Mouse (Mus musculus): ENCODE measurements at regions not wholly inside any gene's neighbourhood (a gene's known extent, or its start where the extent isn't known, plus 50 kb on each side); places are given as distances from the start of the nearest gene placed in this dataset.

- no peak for TF ChIP-seq CTCF (conservative IDR thresholded peaks at IDR 0.05; ENCODE audit: insufficient read depth, insufficient read length, low read depth, low read length)
- TF ChIP-seq POLR2A (IDR thresholded peaks at IDR 0.05; ENCODE audit: low read depth, low read length): no peak
These were observed 108.2 kb downstream of the Tomm20 start for GRCm38 (mm10) chr8:126837318-126838025.

Data from kidney, adult 2 months (tissue).